Mouse (Mus musculus) thymus, adult 2 months (tissue): ENCODE results near the gene Nlgn1.
"Not testable (repeated sequence)": the region's sequence is repeated elsewhere in the genome, so short reads cannot be mapped to it uniquely, and the experiment has no call there.

Source experiments
- CTCF ChIP-seq: fragments of 200-500 bp; IDR thresholded peaks from 2 replicates; pipeline ENCODE4 v1.5.1; 2012; ENCODE audit warnings: mild to moderate bottlenecking, control low read depth, low read length, moderate library complexity, borderline replicate concordance; ENCODE audit not compliant: control insufficient read depth, poor library complexity, insufficient read depth; ENCODE audit errors: extremely low read depth
- POLR2A ChIP-seq: fragments of 200-500 bp; IDR thresholded peaks from 2 replicates; pipeline ENCODE4 v1.6.1; 2012; ENCODE audit warnings: mild to moderate bottlenecking, low read length, control low read depth, moderate library complexity; ENCODE audit not compliant: control insufficient read depth, poor library complexity, insufficient read depth; ENCODE audit errors: extremely low read depth

- not testable (repeated sequence) for TF ChIP-seq CTCF, POLR2A
These were observed 808.0 kb downstream of the Nlgn1 start for GRCm38 (mm10) chr3:25524236-25524635.
